Mouse (Mus musculus): Measurements from ENCODE around the gene Inhbc. TPM values are rescaled to one million over a fixed set of nuclear protein-coding genes. Genes with fewer than 3 reads are reported as not detected.
"Not testable (repeated sequence)": the region's sequence is repeated elsewhere in the genome, so short reads cannot be mapped to it uniquely, and the experiment has no call there.

Gene Inhbc
- total RNA-seq, 2 experiments from 2014 or later, result not detected

- DNase-seq, result no peak
Measured at GRCm38 (mm10) chr10:127326017-127326801, 44.0 kb downstream of the Inhbc start.

- no peak for DNase-seq
Measured at GRCm38 (mm10) chr10:127325454-127326016, 44.7 kb downstream of the Inhbc start.

- no peak for DNase-seq
Measured at GRCm38 (mm10) chr10:127324495-127324894, 45.7 kb downstream of the Inhbc start.

GRCm38 (mm10) chr10:127323131-127323855 is 46.9 kb downstream of the Inhbc start:
- no peak for DNase-seq

- no peak for DNase-seq
Measured at GRCm38 (mm10) chr10:127322669-127323068, 47.6 kb downstream of the Inhbc start.

- no peak for DNase-seq
Measured at GRCm38 (mm10) chr10:127322178-127322577, 48.1 kb downstream of the Inhbc start.

GRCm38 (mm10) chr10:127321621-127322020 is 48.6 kb downstream of the Inhbc start, which contains the start of gene Arhgap9:
Gene Arhgap9, plus strand, starts transcription at chr10:127321964.
- no peak for DNase-seq

GRCm38 (mm10) chr10:127319969-127320368 is 50.3 kb downstream of the Inhbc start:
- DNase-seq, result no peak

GRCm38 (mm10) chr10:127318009-127318408 is 52.2 kb downstream of the Inhbc start:
- DNase-seq, result no peak

GRCm38 (mm10) chr10:127317277-127317676 is 53.0 kb downstream of the Inhbc start:
- no peak for DNase-seq

GRCm38 (mm10) chr10:127314950-127315349 is 55.3 kb downstream of the Inhbc start:
- DNase-seq, result not testable (repeated sequence)

- not testable (repeated sequence) for DNase-seq
Measured at GRCm38 (mm10) chr10:127313516-127313915, 56.7 kb downstream of the Inhbc start.

GRCm38 (mm10) chr10:127312858-127313257 is 57.4 kb downstream of the Inhbc start:
- no peak for DNase-seq

- peak; percentile 75 for DNase-seq
Measured at GRCm38 (mm10) chr10:127312356-127312676, 57.9 kb downstream of the Inhbc start.

- DNase-seq, result peak; percentile 92
Measured at GRCm38 (mm10) chr10:127311476-127312355, 58.5 kb downstream of the Inhbc start, which contains the start of gene Mars. Gene Mars, minus strand, starts transcription at chr10:127311786.

- no peak for DNase-seq
Measured at GRCm38 (mm10) chr10:127310523-127311475, 59.4 kb downstream of the Inhbc start.

GRCm38 (mm10) chr10:127309167-127309566 is 61.1 kb downstream of the Inhbc start:
- DNase-seq, result not testable (repeated sequence)
